Mouse (Mus musculus) cerebellum, adult 2 months (tissue): ENCODE measurements at regions not wholly inside any gene's neighbourhood (a gene's known extent, or its start where the extent isn't known, plus 50 kb on each side); places are given as distances from the start of the nearest gene placed in this dataset.

ENCODE experiments used
- CTCF ChIP-seq: fragments of 200-500 bp; IDR thresholded peaks from 2 replicates; pipeline ENCODE4 v1.5.1; 2011; ENCODE audit warnings: low read depth, mild to moderate bottlenecking, control low read depth, low read length, moderate library complexity, borderline replicate concordance; ENCODE audit not compliant: insufficient read depth
- POLR2A ChIP-seq: fragments of 200-500 bp; IDR thresholded peaks from 2 replicates; pipeline ENCODE4 v1.6.1; 2011; ENCODE audit warnings: low read length, control low read depth, borderline replicate concordance; ENCODE audit not compliant: insufficient read depth

DNA sequence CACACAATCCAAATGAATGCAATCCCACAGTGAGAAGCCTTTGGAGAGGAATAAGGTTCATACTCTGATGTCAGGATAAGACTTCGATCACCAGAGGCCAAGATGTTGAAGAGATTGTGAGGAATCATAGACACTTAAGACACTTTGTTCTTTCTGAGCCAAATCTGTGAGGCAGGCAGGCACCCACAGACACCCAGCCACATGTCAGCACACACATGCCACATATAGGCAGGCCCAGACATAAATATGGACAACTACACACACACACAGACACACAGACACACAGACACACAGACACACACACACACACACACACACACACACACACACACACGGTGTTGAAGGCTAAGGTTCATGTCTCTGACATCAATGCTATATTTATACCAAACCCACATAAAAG lies 185.1 kb upstream of the Frmd6 start:
- no peak for TF ChIP-seq POLR2A
- no peak for TF ChIP-seq CTCF
